Mouse (Mus musculus) limb, embryonic 12.5 days (tissue): ENCODE measurements around the gene Bdnf. TPM values are rescaled to one million over a fixed set of nuclear protein-coding genes. Genes with fewer than 3 reads are reported as not detected.

Source experiments
- ATAC-seq: fragments of 200-750 bp; cut with Nextera tagmentation; 2 replicates; pipeline ENCODE4 v1.8.0; 2017; ENCODE audit warnings: low read depth, moderate TSS enrichment; ENCODE audit not compliant: insufficient number of reproducible peaks, insufficient read depth, low FRiP score, low TSS enrichment
- H3K27ac ChIP-seq: fragments of 300-500 bp; sonication (generic); 2 replicates; pipeline ENCODE4 v1.5.1; 2016; ENCODE audit warnings: mild to moderate bottlenecking, moderate library complexity
- H3K27me3 ChIP-seq: fragments of 300-500 bp; sonication (generic); 2 replicates; pipeline ENCODE4 v1.6.1; 2016; ENCODE audit warnings: mild to moderate bottlenecking, moderate library complexity
- H3K36me3 ChIP-seq: fragments of 300-500 bp; sonication (generic); 2 replicates; pipeline ENCODE4 v1.6.1; 2016; ENCODE audit warnings: mild to moderate bottlenecking, moderate library complexity
- H3K4me1 ChIP-seq: fragments of 300-500 bp; sonication (generic); replicated peaks from 2 replicates; pipeline ENCODE4 v1.6.1; 2016
- H3K4me2 ChIP-seq: fragments of 300-500 bp; sonication (generic); 2 replicates; pipeline ENCODE4 v1.6.1; 2016; ENCODE audit warnings: mild to moderate bottlenecking, moderate library complexity
- H3K4me3 ChIP-seq: fragments of 300-500 bp; sonication (generic); replicated peaks from 2 replicates; pipeline ENCODE4 v1.5.1; 2016; ENCODE audit warnings: mild to moderate bottlenecking
- H3K9ac ChIP-seq: fragments of 300-500 bp; sonication (generic); replicated peaks from 2 replicates; pipeline ENCODE4 v1.6.1; 2016; ENCODE audit warnings: mild to moderate bottlenecking, moderate library complexity
- H3K9me3 ChIP-seq: fragments of 300-500 bp; sonication (generic); 2 replicates; pipeline ENCODE4 v1.6.1; 2016; ENCODE audit warnings: mild to moderate bottlenecking, moderate library complexity
- WGBS: fragments of 180-500 bp; shearing (Covaris S2); methylation state at CpG from one replicate; pipeline ENCODE4 v1.1.7; 2016; 5-methylcytosine and 5-hydroxymethylcytosine counted together
- polyA plus RNA-seq: library from polyadenylated mRNA; unstranded; fragments of >200 nt; fragmentation: Nextera tagmentation; extraction: Ambion mirVana; gene quantifications from 2 replicates; pipeline ENCODE4 v1.2.1, GENCODE M21; 2016

The Bdnf gene
- polyA plus RNA-seq, 1 experiment from 2014 or later = 4.5 TPM

DNA sequence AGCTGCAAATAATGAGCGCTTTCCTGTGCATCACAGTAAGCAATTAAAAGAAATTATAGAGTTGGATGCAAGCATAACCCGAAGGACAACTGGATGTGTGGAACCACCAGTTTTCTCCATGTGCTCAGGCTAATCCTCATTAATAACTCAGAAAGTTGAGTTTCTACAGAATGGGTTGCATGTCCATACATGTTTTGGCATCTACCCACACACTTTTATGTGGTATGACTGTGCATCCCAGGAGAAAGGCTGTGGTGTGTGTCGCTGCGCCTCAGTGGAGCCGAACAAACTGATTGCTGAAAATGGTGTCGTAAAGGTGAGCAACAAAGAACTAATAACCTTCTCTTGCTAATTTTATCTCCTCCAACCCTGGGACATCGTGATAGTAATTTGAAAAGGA lies 34.8 kb downstream of the Bdnf start:
- Histone ChIP-seq H3K36me3 (no peaks in the 10 kb centered on the region), H3K4me1 (no peaks in the 10 kb centered on the region), H3K27me3 (no peaks in the 10 kb centered on the region), H3K9ac (no peak overlapping the region), H3K9me3 (no peaks in the 10 kb centered on the region), H3K27ac (no peak overlapping the region), H3K4me2 (no peak overlapping the region), H3K4me3 (no peak overlapping the region)
- ATAC-seq = no peak
- WGBS = 88% methylated on average over 7 of the region's 7 CpGs

GRCm38 (mm10) chr2:109711049-109711448 lies 36.5 kb downstream of the Bdnf start:
- 70% methylated on average over 1 of the region's 1 CpGs for WGBS
- Histone ChIP-seq H3K27me3 (no peaks in the 10 kb centered on the region), H3K4me2 (no peak overlapping the region), H3K27ac (no peak overlapping the region), H3K4me1 (no peaks in the 10 kb centered on the region), H3K9ac (no peak overlapping the region), H3K9me3 (no peaks in the 10 kb centered on the region), H3K36me3 (no peaks in the 10 kb centered on the region), H3K4me3 (no peak overlapping the region)
- ATAC-seq = no peak

- no peaks in the 10 kb centered on the region for H3K27me3 ChIP-seq
- 0 out of 2 replicates have a peak, but pooled peaks cover 4% of the 10 kb centered on the region for H3K9me3 ChIP-seq
- H3K4me3 ChIP-seq = no peak overlapping the region
- no peaks in the 10 kb centered on the region; the same call in 1 of the 2 replicates for H3K36me3 ChIP-seq
- no peak for ATAC-seq
- WGBS = 78% methylated on average over 3 of the region's 3 CpGs
- H3K4me1 ChIP-seq = peaks cover 8% of the 10 kb centered on the region
- no peak overlapping the region for H3K27ac ChIP-seq
- H3K4me2 ChIP-seq = no peak overlapping the region
- no peak overlapping the region for H3K9ac ChIP-seq
Measured at GRCm38 (mm10) chr2:109725261-109725660, 50.8 kb downstream of the Bdnf start.

DNA sequence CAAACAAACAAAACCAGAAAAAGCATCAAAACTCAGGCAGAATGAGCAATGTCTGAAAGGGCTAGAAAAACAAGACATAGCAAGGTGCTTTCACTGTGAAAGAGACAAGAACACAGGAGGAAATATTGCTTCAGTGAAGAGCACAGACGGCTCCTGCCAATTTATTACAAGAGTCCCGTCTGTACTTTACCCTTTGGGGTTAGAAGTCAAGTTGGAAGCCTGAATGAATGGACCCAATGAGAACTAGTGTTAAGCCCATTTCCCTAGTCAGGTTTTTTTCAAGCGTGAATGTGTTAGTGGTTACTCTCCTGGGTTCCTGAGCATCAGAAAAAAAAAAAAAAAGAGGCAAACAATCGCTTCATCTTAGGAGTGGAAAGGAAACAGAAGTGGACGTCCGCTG lies 51.3 kb downstream of the Bdnf start:
- Histone ChIP-seq H3K9me3 (0 out of 2 replicates have a peak, but pooled peaks cover 4% of the 10 kb centered on the region), H3K4me1 (peaks cover 8% of the 10 kb centered on the region), H3K36me3 (no peaks in the 10 kb centered on the region; the same call in 1 of the 2 replicates), H3K9ac (no peak overlapping the region), H3K4me3 (no peak overlapping the region), H3K4me2 (no peak overlapping the region), H3K27me3 (no peaks in the 10 kb centered on the region), H3K27ac (no peak overlapping the region)
- ATAC-seq = no peak
- WGBS = 56% methylated on average over 6 of the region's 6 CpGs

GRCm38 (mm10) chr2:109729221-109729620 lies 54.7 kb downstream of the Bdnf start:
- 94% methylated on average over 1 of the region's 1 CpGs for WGBS
- H3K9me3 ChIP-seq = no peaks in the 10 kb centered on the region

GRCm38 (mm10) chr2:109733201-109734039 lies 58.9 kb downstream of the Bdnf start:
- peak overlapping the region; percentile 40 for H3K4me2 ChIP-seq
- peak; percentile 87 for ATAC-seq
- H3K36me3 ChIP-seq = no peaks in the 10 kb centered on the region
- WGBS = 19% methylated on average over 9 of the region's 9 CpGs
- H3K9ac ChIP-seq = no peak overlapping the region
- H3K4me3 ChIP-seq = no peak overlapping the region
- H3K27ac ChIP-seq = no peak overlapping the region
- H3K4me1 ChIP-seq = peaks cover 9% of the 10 kb centered on the region; the same call in 1 of the 2 replicates
- no peaks in the 10 kb centered on the region for H3K27me3 ChIP-seq
- H3K9me3 ChIP-seq = no peaks in the 10 kb centered on the region

More at GRCm38 (mm10) chr2:109729221-109729620, 54.7 kb downstream of the Bdnf start:
- Histone ChIP-seq H3K27me3 (no peaks in the 10 kb centered on the region), H3K4me1 (peaks cover 6% of the 10 kb centered on the region; the same call in 1 of the 2 replicates), H3K27ac (no peak overlapping the region), H3K9ac (no peak overlapping the region), H3K4me2 (no peak overlapping the region), H3K36me3 (no peaks in the 10 kb centered on the region), H3K4me3 (no peak overlapping the region)
- ATAC-seq = no peak

DNA sequence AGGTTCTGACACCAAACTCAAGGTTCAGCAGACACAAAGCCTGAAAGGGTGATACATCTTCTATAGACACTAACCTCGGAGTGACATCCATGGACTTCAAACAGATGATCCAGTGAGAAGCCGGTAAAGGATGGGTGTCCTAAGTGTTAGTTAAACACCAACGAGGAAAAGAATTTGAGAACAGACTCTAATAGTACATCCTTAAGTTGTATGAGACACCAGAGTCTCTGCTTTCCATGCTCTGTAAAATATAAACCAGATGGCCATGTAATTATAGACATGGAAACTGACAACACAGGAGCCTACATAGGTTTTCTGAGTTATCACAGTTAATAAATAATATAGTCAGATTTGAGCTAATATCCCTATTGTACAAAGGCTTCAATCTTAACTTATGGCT lies 59.7 kb downstream of the Bdnf start:
- Histone ChIP-seq H3K36me3 (no peaks in the 10 kb centered on the region), H3K4me2 (no peak overlapping the region), H3K4me1 (peaks cover 9% of the 10 kb centered on the region; the same call in 1 of the 2 replicates), H3K9me3 (no peaks in the 10 kb centered on the region), H3K27me3 (no peaks in the 10 kb centered on the region), H3K4me3 (no peak overlapping the region), H3K9ac (no peak overlapping the region), H3K27ac (no peak overlapping the region)
- WGBS = 77% methylated on average over 3 of the region's 3 CpGs
- ATAC-seq = no peak

- Histone ChIP-seq H3K4me1 (peaks cover 9% of the 10 kb centered on the region; the same call in 1 of the 2 replicates), H3K36me3 (no peaks in the 10 kb centered on the region), H3K27me3 (no peaks in the 10 kb centered on the region), H3K4me2 (no peak overlapping the region), H3K4me3 (no peak overlapping the region), H3K27ac (no peak overlapping the region), H3K9ac (no peak overlapping the region), H3K9me3 (no peaks in the 10 kb centered on the region)
- no peak for ATAC-seq
- WGBS = 81% methylated on average over 6 of the region's 6 CpGs
Measured at GRCm38 (mm10) chr2:109734666-109735065, 60.2 kb downstream of the Bdnf start.

GRCm38 (mm10) chr2:109735347-109735746 lies 60.8 kb downstream of the Bdnf start:
- WGBS = 64% methylated on average over 7 of the region's 7 CpGs
- H3K4me1 ChIP-seq = peaks cover 9% of the 10 kb centered on the region; the same call in 1 of the 2 replicates

GRCm38 (mm10) chr2:109736306-109736705 lies 61.8 kb downstream of the Bdnf start:
- no peak overlapping the region for H3K27ac ChIP-seq
- H3K4me1 ChIP-seq = peaks cover 9% of the 10 kb centered on the region; the same call in 1 of the 2 replicates
- no peaks in the 10 kb centered on the region for H3K27me3 ChIP-seq
- H3K9me3 ChIP-seq = no peaks in the 10 kb centered on the region
- H3K4me2 ChIP-seq = no peak overlapping the region
- no peak overlapping the region for H3K4me3 ChIP-seq
- 67% methylated on average over 2 of the region's 2 CpGs for WGBS
- no peak for ATAC-seq
- no peaks in the 10 kb centered on the region for H3K36me3 ChIP-seq
- H3K9ac ChIP-seq = no peak overlapping the region

More at GRCm38 (mm10) chr2:109735347-109735746, 60.8 kb downstream of the Bdnf start:
- Histone ChIP-seq H3K9ac (no peak overlapping the region), H3K4me3 (no peak overlapping the region), H3K27ac (no peak overlapping the region), H3K36me3 (no peaks in the 10 kb centered on the region), H3K4me2 (no peak overlapping the region), H3K27me3 (no peaks in the 10 kb centered on the region), H3K9me3 (no peaks in the 10 kb centered on the region)
- ATAC-seq = no peak

DNA sequence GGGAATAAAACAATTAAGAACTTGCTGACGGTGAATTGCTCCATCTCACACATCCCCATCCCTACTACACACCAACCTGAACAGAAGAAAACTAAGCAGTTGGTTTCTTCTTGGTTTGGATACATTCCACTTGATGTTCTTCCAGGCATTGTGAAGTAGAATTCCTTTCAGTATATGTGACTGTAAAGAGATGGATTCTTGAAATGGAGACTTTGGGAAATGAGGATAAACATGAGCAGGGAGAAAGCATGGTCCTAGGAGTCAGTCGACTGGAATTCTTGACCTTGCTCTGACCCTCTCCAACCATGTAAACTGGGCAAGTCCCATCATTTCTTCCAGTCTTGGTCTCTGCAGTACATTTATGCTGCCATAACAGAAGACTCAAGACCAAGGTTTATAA lies 63.8 kb downstream of the Bdnf start:
- Histone ChIP-seq H3K9me3 (no peaks in the 10 kb centered on the region), H3K27ac (no peak overlapping the region), H3K4me2 (no peak overlapping the region), H3K4me1 (peaks cover 12% of the 10 kb centered on the region; the same call in 1 of the 2 replicates), H3K4me3 (no peak overlapping the region), H3K9ac (no peak overlapping the region), H3K36me3 (no peaks in the 10 kb centered on the region), H3K27me3 (no peaks in the 10 kb centered on the region)
- 75% methylated on average over 2 of the region's 2 CpGs for WGBS
- ATAC-seq = no peak
